Mouse (Mus musculus) thymus, adult 18-20 months (tissue): ENCODE measurements at regions not wholly inside any gene's neighbourhood (a gene's known extent, or its start where the extent isn't known, plus 50 kb on each side); places are given as distances from the start of the nearest gene placed in this dataset.

ENCODE experiments used
- DNase-seq, 2 experiments: peaks; one replicate each; pipeline ENCODE4 v3.0.0; 2022; ENCODE audit warnings: mixed read lengths in 2 of 2

GRCm38 (mm10) chr3:20590143-20590542 is 223.2 kb upstream of the Agtr1b start:
- no peak for DNase-seq

GRCm38 (mm10) chr3:20551563-20551962 is 184.6 kb upstream of the Agtr1b start:
- no peak for DNase-seq

- no peak for DNase-seq
These were observed 177.0 kb upstream of the Agtr1b start for GRCm38 (mm10) chr3:20543991-20544390.

GRCm38 (mm10) chr3:20538492-20539004 is 171.6 kb upstream of the Agtr1b start:
- DNase-seq, result no peak

GRCm38 (mm10) chr3:20520738-20521137 is 153.8 kb upstream of the Agtr1b start:
- DNase-seq, result no peak

GRCm38 (mm10) chr3:20509192-20509591 is 142.2 kb upstream of the Agtr1b start:
- peak; percentile 5 to 13 for DNase-seq

- no peak for DNase-seq
These were observed 138.6 kb upstream of the Agtr1b start for GRCm38 (mm10) chr3:20505546-20505945.
